Mouse (Mus musculus) spleen, adult 2 months (tissue): ENCODE measurements around the gene Metap1d. TPM values are rescaled to one million over a fixed set of nuclear protein-coding genes. Genes with fewer than 3 reads are reported as not detected.

Experiments
- DNase-seq, 2 experiments: peaks; one replicate each; pipeline versions ENCODE4 v3.0.0 to v3.0.0-alpha.2; 2012 to 2021; ENCODE audit warnings: low spot score in 2 of 2, low read depth in 1 of 2
- H3K27ac ChIP-seq: fragments of 200-500 bp; 2 replicates; pipeline ENCODE4 v1.5.1; 2012; ENCODE audit warnings: low read length, inconsistent platforms; ENCODE audit not compliant: insufficient read depth
- H3K27me3 ChIP-seq: fragments of 200-500 bp; 2 replicates; pipeline ENCODE4 v1.6.1; 2012; ENCODE audit warnings: mild to moderate bottlenecking, moderate library complexity, low read length, inconsistent platforms; ENCODE audit not compliant: control insufficient read depth, insufficient read depth
- H3K36me3 ChIP-seq: fragments of 200-500 bp; 2 replicates; pipeline ENCODE4 v1.6.1; 2012; ENCODE audit warnings: mild to moderate bottlenecking, low read length, inconsistent platforms; ENCODE audit not compliant: control insufficient read depth, insufficient read depth
- H3K4me1 ChIP-seq: fragments of 200-500 bp; 2 replicates; pipeline ENCODE4 v1.6.1; 2011; ENCODE audit warnings: inconsistent platforms; ENCODE audit not compliant: control insufficient read depth, insufficient read depth, insufficient read length
- H3K4me3 ChIP-seq: fragments of 200-500 bp; 2 replicates; pipeline ENCODE4 v1.5.1; 2011; ENCODE audit warnings: mild to moderate bottlenecking, inconsistent platforms; ENCODE audit not compliant: insufficient read depth, insufficient read length; ENCODE audit errors: extremely low read depth
- CTCF ChIP-seq: fragments of 200-500 bp; IDR thresholded peaks from 2 replicates; pipeline ENCODE4 v1.5.1; 2011; ENCODE audit warnings: mild to moderate bottlenecking, inconsistent platforms; ENCODE audit not compliant: insufficient read depth, insufficient read length, insufficient replicate concordance; ENCODE audit errors: extremely low read depth
- POLR2A ChIP-seq: fragments of 200-500 bp; IDR thresholded peaks from 2 replicates; pipeline ENCODE4 v1.6.1; 2011; ENCODE audit warnings: low read depth, low read length, inconsistent platforms
- WGBS: fragments of 180-500 bp; shearing (Covaris S2); methylation state at CpG from one replicate; pipeline ENCODE4 v1.1.7; 2018; 5-methylcytosine and 5-hydroxymethylcytosine counted together
- polyA plus RNA-seq: library from polyadenylated mRNA; depleted of rRNA; stranded (reverse); fragments of >200 nt; gene quantifications from 2 replicates; pipeline ENCODE4 v1.2.3, GENCODE M21; 2012

Gene Metap1d
- polyA plus RNA-seq, 1 experiment = 10.5 TPM

DNA sequence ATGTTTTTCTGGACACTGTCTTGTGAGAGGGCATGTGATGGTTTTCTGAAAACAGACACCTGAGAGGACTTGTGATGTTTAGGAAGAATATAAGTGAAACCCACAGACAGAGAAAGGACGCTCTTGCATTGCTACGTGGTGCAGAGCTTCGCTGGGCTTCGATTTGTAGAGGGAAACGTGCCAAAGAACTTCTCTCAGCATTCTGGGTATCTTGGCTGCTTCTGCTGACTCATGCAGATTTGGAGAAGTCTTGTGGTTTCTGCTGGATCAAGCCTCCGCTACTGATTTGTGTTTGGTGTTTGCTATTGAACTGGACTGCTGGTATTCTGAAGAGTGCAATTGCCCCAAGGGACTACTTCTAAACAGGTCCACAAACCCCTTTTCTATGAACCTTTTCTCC, 28.7 kb downstream of the Metap1d start:
- H3K36me3 ChIP-seq = no peaks in the 10 kb centered on the region
- no peak overlapping the region for H3K4me3 ChIP-seq
- DNase-seq = no peak
- H3K4me1 ChIP-seq = no peaks in the 10 kb centered on the region
- 39% methylated on average over 6 of the region's 6 CpGs for WGBS
- no peak for TF ChIP-seq CTCF
- no peak for TF ChIP-seq POLR2A
- H3K27ac ChIP-seq = no peak overlapping the region
- no peaks in the 10 kb centered on the region for H3K27me3 ChIP-seq

DNA sequence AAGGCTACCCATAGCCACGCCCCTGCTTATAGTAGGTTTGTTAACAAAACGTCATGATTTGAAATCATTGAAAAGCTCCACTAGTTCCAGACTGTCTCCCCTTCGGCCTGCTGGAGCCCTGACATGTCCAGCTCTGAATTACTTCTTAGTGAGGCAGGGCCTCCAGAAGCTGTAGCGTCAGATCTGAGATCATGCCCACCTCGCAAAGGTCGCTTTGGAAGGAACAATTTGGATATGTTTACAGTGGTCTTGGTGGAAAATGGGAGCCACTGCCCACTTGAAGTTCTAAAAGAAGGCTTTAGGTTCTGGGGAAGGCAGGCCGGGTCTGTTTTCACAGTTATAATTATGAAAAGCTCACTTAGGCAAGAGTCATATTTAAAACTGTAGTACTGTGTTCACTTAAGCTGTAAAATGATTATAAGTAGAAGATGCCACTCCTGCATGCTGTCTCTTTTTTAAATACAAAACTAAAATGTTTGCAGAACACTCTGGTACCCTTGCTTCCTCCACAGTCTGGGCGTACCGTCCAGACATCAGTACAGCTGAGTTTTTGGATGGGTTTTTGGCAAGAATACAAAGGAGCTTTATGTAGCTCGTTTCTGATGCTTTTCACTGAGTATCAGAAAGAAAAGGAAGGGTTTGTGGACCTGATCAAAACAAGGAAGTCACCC, 30.1 kb downstream of the Metap1d start:
- no peak for DNase-seq
- H3K27ac ChIP-seq = no peak overlapping the region
- TF ChIP-seq CTCF (no peak), POLR2A (no peak)
- no peaks in the 10 kb centered on the region for H3K4me1 ChIP-seq
- H3K27me3 ChIP-seq = no peaks in the 10 kb centered on the region
- 86% methylated on average over 10 of the region's 10 CpGs for WGBS
- no peak overlapping the region for H3K4me3 ChIP-seq
- no peaks in the 10 kb centered on the region for H3K36me3 ChIP-seq

DNA sequence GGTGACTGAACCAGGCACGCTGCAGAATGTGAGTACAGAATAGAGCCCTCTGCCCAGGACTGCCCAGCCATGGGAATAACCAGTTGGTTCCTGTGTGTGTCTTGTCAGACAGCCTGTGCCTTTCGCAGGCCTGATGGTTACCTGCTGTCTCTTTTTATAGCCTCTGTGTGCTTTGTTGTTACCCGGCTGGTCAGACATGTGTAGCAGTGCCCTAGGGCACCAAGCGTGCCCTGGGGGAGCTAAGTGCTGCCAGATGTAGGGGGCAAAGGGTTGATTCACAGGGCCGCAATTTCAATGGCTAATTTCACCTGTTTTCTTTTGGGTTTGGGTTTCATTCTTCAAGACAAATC, 30.6 kb downstream of the Metap1d start:
- Histone ChIP-seq H3K27ac (no peak overlapping the region), H3K4me1 (no peaks in the 10 kb centered on the region), H3K4me3 (no peak overlapping the region), H3K36me3 (no peaks in the 10 kb centered on the region), H3K27me3 (no peaks in the 10 kb centered on the region)
- WGBS = 85% methylated on average over 5 of the region's 5 CpGs
- TF ChIP-seq CTCF = no peak
- no peak for TF ChIP-seq POLR2A
- DNase-seq = no peak

DNA sequence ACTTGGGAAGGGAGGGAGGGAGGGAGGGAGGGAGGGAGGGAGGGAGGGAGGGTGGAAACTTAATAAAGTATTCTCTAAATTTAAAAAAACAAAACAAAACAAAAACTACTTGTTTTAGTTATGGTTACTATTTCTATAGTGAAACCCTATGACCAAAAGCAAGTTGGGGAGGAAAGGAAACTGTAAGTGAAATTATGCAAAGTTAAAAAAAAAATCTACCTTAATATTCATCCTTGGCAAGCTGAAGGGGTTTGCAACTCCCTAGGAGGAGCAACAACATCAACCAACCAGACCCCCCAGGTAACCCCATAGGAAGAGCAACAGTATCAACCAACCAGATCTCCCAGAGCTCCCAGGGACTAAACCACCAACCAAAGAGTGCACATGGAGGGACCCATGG, 38.2 kb downstream of the Metap1d start:
- Histone ChIP-seq H3K4me3 (no peak overlapping the region), H3K4me1 (no peaks in the 10 kb centered on the region; the same call in 1 of the 2 replicates), H3K27ac (no peak overlapping the region), H3K36me3 (no peaks in the 10 kb centered on the region), H3K27me3 (no peaks in the 10 kb centered on the region)
- TF ChIP-seq CTCF = no peak
- TF ChIP-seq POLR2A = no peak
- no peak for DNase-seq

DNA sequence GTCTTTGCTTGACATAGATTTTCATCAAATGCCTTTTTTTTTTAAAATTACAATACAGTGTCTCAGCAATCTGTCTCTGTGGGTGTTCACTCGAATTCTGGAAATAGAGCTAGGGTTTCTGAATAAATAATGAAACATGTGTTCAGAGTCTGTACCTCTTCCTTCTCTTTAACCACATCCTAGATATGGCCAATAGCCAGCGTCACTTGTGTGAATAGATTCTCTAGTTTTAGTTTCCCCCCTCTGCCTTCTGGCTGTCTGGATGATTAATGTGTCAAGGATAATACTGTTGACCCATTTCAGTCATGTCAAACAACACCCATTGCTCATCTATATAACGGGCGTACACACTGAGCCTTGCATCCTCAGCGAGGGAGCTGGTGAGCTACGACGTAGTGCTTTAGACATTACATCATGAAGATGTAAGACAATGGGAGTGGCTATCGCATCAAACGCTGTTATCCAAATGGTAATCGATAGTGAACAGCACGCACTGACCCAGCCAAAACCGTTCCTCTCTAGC, 40.1 kb downstream of the Metap1d start:
- TF ChIP-seq POLR2A = no peak
- TF ChIP-seq CTCF = no peak
- Histone ChIP-seq H3K4me3 (no peak overlapping the region), H3K4me1 (no peaks in the 10 kb centered on the region; the same call in 1 of the 2 replicates), H3K27me3 (no peaks in the 10 kb centered on the region), H3K36me3 (no peaks in the 10 kb centered on the region), H3K27ac (no peak overlapping the region)
- DNase-seq = no peak
- WGBS = 75% methylated on average over 12 of the region's 12 CpGs

DNA sequence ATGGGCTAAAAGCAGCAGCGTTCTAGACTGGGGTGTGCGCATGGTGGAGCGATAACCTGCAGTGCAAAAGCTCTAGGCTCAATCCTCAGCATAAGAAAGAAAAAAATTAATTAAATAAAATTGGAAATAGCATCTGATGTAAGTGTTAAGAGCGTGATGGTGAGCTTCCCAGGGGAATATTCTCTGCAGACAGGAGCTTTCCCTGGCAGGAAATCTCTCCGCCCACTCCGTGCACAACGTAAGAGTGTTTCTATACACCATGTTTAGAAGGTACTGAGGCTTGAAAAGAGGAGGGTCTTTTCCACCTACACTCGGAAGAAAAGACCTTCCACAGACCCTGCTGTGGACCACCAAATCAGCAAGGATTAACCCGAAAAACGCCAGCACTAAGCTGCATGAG, 41.4 kb downstream of the Metap1d start:
- Histone ChIP-seq H3K4me1 (no peaks in the 10 kb centered on the region; the same call in 1 of the 2 replicates), H3K27me3 (no peaks in the 10 kb centered on the region), H3K4me3 (no peak overlapping the region), H3K36me3 (no peaks in the 10 kb centered on the region), H3K27ac (no peak overlapping the region)
- TF ChIP-seq POLR2A (no peak), CTCF (no peak)
- WGBS = 88% methylated on average over 10 of the region's 10 CpGs
- DNase-seq = no peak

DNA sequence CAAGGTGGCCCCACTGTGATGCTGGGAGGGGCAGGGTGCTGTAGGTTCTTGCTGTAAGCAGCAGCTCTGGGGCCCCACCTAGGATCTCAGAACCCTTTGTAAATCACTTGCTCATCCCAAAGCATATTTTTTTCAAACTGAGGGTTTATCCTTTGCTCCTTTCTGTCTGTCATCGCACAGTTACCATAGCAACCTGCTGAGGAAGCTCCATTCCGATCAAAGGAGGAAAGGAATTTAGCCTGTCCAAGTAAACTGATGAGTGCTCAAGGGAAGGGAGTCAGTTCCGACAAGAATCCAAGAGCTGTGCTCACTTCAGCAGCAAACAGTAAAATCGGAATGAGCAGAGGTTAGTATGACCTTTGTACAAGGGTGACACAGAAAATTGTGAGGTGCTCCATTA, 41.9 kb downstream of the Metap1d start:
- H3K36me3 ChIP-seq = no peaks in the 10 kb centered on the region
- H3K4me1 ChIP-seq = no peaks in the 10 kb centered on the region; the same call in 1 of the 2 replicates
- H3K4me3 ChIP-seq = no peak overlapping the region
- WGBS = 96% methylated on average over 4 of the region's 4 CpGs
- H3K27me3 ChIP-seq = no peaks in the 10 kb centered on the region
- H3K27ac ChIP-seq = no peak overlapping the region
- DNase-seq = no peak
- TF ChIP-seq CTCF (no peak), POLR2A (no peak)
